Mouse (Mus musculus) kidney, adult 2 months (tissue): Measurements from ENCODE around the gene Tma16. TPM values are rescaled to one million over a fixed set of nuclear protein-coding genes. Genes with fewer than 3 reads are reported as not detected.
A peak's percentile ranks its signal among the peaks of the same experiment; 100 is the strongest.

Experiments
- DNase-seq: peaks from one replicate; pipeline ENCODE4 v3.0.0; 2021
- H3K27ac ChIP-seq: fragments of 200-500 bp; 2 replicates; pipeline ENCODE4 v1.5.1; 2012; ENCODE audit warnings: low read depth, low read length, control low read depth, inconsistent platforms; ENCODE audit not compliant: insufficient read depth
- H3K27me3 ChIP-seq: fragments of 200-500 bp; replicated peaks from 2 replicates; pipeline ENCODE4 v1.6.1; 2012; ENCODE audit warnings: mild to moderate bottlenecking, moderate library complexity, low read length, inconsistent platforms; ENCODE audit not compliant: control insufficient read depth, insufficient read depth
- H3K36me3 ChIP-seq: fragments of 200-500 bp; 2 replicates; pipeline ENCODE4 v1.6.1; 2012; ENCODE audit warnings: mild to moderate bottlenecking, moderate library complexity, low read length, inconsistent platforms; ENCODE audit not compliant: control insufficient read depth, insufficient read depth
- H3K4me1 ChIP-seq: fragments of 200-500 bp; 2 replicates; pipeline ENCODE4 v1.6.1; 2011; ENCODE audit warnings: low read length; ENCODE audit not compliant: control insufficient read depth, insufficient read depth
- H3K4me3 ChIP-seq: fragments of 200-500 bp; 2 replicates; pipeline ENCODE4 v1.5.1; 2011; ENCODE audit warnings: mild to moderate bottlenecking, low read depth, low read length, control low read depth; ENCODE audit not compliant: insufficient read depth
- CTCF ChIP-seq: fragments of 200-500 bp; conservative IDR thresholded peaks from 2 replicates; pipeline ENCODE4 v1.5.1; 2011; ENCODE audit warnings: low read depth, mild to moderate bottlenecking, control low read depth, low read length, moderate library complexity, mixed read lengths; ENCODE audit not compliant: insufficient read depth, insufficient read length
- POLR2A ChIP-seq: fragments of 200-500 bp; IDR thresholded peaks from one replicate; pipeline ENCODE4 v1.6.1; 2011; ENCODE audit warnings: low read depth, low read length, control low read depth
- WGBS: fragments of 180-500 bp; shearing (Covaris S2); methylation state at CpG from one replicate; pipeline ENCODE4 v1.1.7; 2018; 5-methylcytosine and 5-hydroxymethylcytosine counted together
- polyA plus RNA-seq: library from polyadenylated mRNA; depleted of rRNA; stranded (reverse); fragments of >200 nt; gene quantifications from 2 replicates; pipeline ENCODE4 v1.2.3, GENCODE M21; 2012

The Tma16 gene
- polyA plus RNA-seq, 1 experiment, result 1.7 TPM

DNA sequence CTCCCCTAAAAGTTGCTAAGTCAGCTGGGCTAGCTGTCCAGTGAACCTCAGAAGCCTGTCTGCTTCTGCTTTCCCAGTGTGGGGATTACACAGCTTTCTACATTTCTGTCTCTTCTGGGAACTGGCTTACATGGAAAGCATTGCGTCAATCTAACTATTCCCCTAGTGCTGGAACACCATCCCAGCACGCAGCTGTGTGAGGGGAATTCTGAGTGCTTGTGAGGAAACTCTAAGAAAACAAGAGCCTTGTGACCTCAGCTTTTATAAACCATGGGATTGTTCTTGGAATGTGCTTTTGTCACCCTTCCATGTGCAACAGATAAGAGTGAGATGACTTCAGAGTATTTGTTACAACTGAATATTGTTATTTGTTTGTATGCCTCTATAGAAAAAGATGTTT is 8.2 kb upstream of the Tma16 start:
- TF ChIP-seq POLR2A (no peak), CTCF (no peak)
- H3K4me3 ChIP-seq, result no peak overlapping the region
- WGBS, result 57% methylated on average over 2 of the region's 2 CpGs

DNA sequence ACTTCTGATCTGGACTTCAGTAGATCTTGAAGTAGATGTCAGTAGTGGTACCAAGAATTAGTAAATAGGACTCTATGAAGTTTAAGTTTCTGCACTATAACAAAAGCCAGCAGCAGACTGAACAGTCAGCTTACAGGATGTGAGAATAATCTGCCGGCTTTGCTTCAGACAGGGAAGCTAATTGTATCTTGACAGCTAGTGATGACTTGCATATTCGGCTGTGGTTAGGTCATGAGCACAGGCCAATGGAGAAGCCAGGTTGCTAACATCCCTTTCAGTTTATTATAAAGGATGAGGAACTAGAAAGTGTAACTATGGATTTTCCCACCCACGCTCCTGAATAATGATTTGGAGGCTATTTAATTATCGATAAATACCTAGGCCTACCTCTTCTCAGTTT is 4.3 kb upstream of the Tma16 start:
- Histone ChIP-seq H3K4me1 (no peaks in the 10 kb centered on the region), H3K27ac (no peak overlapping the region), H3K4me3 (no peak overlapping the region), H3K36me3 (no peaks in the 10 kb centered on the region), H3K27me3 (no peaks in the 10 kb centered on the region)
- no peak for DNase-seq
- no peak for TF ChIP-seq CTCF
- no peak for TF ChIP-seq POLR2A
- WGBS, result 84% methylated on average over 4 of the region's 4 CpGs

More for the DNA sequence above, 8.2 kb upstream of the Tma16 start:
- Histone ChIP-seq H3K27ac (no peak overlapping the region), H3K27me3 (no peaks in the 10 kb centered on the region), H3K36me3 (no peaks in the 10 kb centered on the region), H3K4me1 (no peaks in the 10 kb centered on the region; the same call in 1 of the 2 replicates)
- no peak for DNase-seq

DNA sequence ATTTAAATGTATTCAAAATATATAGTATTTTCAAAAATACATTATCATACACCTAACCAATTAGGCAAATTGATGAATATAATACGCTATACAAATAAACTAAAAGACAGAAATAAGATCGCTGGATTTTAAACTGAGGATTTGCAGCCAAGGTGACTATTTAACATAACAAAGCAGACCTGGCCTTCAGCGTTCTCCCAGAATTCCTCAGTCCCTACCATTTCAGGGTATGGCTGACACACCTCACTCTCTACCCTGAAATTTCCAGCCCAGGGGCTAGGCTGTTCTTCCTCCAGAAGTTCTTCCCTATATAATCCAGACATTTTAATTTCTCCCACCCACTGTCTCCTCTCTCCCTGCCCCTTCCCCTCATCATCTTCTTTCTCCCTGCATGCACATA is 2.2 kb upstream of the Tma16 start:
- TF ChIP-seq POLR2A, result no peak
- no peak overlapping the region for H3K27ac ChIP-seq
- no peaks in the 10 kb centered on the region for H3K4me1 ChIP-seq
- no peak for DNase-seq
- H3K36me3 ChIP-seq, result no peaks in the 10 kb centered on the region
- no peak overlapping the region for H3K4me3 ChIP-seq
- WGBS, result 58% methylated on average over 3 of the region's 3 CpGs
- no peaks in the 10 kb centered on the region for H3K27me3 ChIP-seq

DNA sequence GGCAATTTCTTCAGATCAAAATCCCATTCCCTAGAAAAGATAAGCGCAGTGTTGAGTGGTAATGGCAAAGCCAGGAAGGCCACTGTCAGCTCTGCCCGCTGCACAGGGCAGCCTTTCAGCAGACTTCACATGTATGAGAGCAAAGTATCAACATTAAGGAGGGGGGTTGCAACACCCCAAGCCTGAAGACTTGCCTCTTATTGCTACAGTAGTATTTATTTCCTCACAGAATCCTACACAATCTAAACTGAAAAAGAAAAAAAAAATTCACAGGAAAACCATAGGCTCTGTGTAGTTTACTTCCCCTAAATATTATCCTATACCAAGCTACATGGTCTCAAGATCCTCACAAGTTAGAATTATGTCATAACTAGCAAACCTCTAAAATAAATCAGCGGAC is 9.4 kb downstream of the Tma16 start:
- DNase-seq, result no peak
- Histone ChIP-seq H3K4me1 (no peaks in the 10 kb centered on the region), H3K27me3 (no peaks in the 10 kb centered on the region), H3K4me3 (no peak overlapping the region), H3K36me3 (peaks cover 2% of the 10 kb centered on the region), H3K27ac (no peak overlapping the region)
- TF ChIP-seq CTCF, result no peak
- TF ChIP-seq POLR2A, result no peak
- 94% methylated on average over 3 of the region's 3 CpGs for WGBS

DNA sequence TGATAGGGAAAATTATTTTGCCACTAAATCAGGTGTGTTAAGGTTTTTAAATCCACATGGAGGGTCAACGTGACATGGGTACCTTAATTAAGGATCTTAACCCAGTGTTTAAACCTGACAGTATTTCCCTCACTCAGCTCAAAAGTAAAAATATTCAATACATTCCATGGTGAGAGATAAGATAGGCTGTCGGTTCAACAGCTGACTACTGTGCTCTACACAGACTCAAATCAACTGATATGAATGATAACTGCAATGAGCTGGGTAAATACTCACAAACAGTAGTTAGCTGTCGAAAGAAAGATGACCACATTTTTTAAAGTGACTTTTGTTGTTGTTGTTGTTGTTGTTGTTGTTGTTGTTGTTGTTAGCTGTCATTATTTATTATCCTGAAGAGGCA is 16.5 kb downstream of the Tma16 start:
- TF ChIP-seq CTCF, result no peak
- no peak for TF ChIP-seq POLR2A
- Histone ChIP-seq H3K27me3 (no peaks in the 10 kb centered on the region), H3K4me3 (no peak overlapping the region), H3K27ac (no peak overlapping the region), H3K4me1 (no peaks in the 10 kb centered on the region), H3K36me3 (no peaks in the 10 kb centered on the region)
- 82% methylated on average over 3 of the region's 3 CpGs for WGBS
- DNase-seq, result no peak

DNA sequence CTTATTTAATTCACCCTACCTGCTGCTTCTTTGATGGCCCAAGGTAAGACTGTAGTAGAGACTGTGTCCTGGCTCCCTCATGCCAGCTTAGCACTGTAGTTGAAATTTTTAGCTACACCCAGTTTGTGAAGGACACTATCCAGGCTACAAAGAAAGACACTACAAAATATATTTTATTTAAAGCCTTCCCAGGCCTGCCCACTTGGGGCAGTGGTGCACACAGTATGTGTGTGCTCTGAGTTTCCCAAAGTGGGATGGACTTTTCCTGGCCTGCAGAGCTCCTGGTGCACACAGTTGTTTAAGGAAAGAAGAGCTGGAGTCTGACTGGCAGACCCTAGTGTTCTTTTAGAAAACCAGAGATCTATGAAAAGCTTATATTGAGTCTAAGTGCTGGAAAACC is 29.3 kb downstream of the Tma16 start:
- Histone ChIP-seq H3K27me3 (no peaks in the 10 kb centered on the region), H3K36me3 (no peaks in the 10 kb centered on the region), H3K27ac (no peak overlapping the region), H3K4me1 (no peaks in the 10 kb centered on the region), H3K4me3 (no peak overlapping the region)
- no peak for DNase-seq
- TF ChIP-seq POLR2A (no peak), CTCF (0 out of 2 replicates have a peak, but pooled peaks have one; percentile 32)

DNA sequence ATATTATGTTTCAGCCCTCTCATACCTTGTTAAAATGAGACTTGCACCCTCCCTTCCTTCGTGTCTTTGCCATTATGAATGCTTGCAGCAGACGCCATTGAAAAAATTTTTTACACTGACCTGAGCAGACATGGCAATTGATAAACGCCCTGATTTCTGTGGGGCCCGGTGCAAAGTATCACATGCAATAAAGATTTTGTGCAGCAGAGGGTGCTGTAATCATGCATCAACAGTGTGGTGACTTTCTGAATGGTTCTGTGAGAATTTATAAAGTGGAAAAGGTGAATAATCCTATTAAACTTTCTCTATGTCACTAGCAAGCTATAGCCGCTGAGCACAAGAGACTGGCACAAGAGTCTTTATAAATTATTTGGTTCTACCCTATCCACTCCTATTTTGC is 35.6 kb downstream of the Tma16 start:
- DNase-seq, result peak; percentile 42

DNA sequence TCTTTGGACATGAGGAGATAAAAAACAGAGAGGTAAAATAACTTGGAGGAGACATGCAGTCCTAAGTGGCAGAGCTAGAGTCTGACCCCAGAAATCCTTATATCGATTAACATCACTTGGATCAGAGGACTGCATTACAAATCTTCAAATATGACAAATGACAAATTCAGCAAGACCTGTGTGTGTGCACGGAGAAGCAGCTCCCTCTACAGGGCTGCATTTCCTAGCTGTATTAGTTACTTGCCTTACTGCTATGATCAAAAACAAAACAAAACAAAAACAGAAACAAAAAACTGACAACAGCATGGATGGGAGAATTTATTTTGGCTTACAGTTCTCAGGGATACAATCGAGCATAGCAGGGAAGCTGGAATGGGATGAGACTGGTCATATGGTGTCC is 41.0 kb downstream of the Tma16 start:
- H3K27me3 ChIP-seq, result no peaks in the 10 kb centered on the region
- peaks cover 1% of the 10 kb centered on the region; the same call in 1 of the 2 replicates for H3K4me1 ChIP-seq
- DNase-seq, result no peak
- H3K4me3 ChIP-seq, result no peak overlapping the region
- TF ChIP-seq POLR2A, result no peak
- TF ChIP-seq CTCF, result 0 out of 2 replicates have a peak, but pooled peaks have one; percentile 3
- no peaks in the 10 kb centered on the region for H3K36me3 ChIP-seq
- no peak overlapping the region for H3K27ac ChIP-seq
- WGBS, result 67% methylated on average over 3 of the region's 3 CpGs

More for the DNA sequence above, 35.6 kb downstream of the Tma16 start:
- Histone ChIP-seq H3K27ac (no peak overlapping the region), H3K4me1 (no peaks in the 10 kb centered on the region), H3K27me3 (no peaks in the 10 kb centered on the region), H3K4me3 (no peak overlapping the region), H3K36me3 (no peaks in the 10 kb centered on the region)
- 21% methylated on average over 5 of the region's 5 CpGs for WGBS
- TF ChIP-seq POLR2A (no peak), CTCF (peak; percentile 44)
